Mouse (Mus musculus): Measurements from ENCODE around the gene Zfp689. TPM values are rescaled to one million over a fixed set of nuclear protein-coding genes. Genes with fewer than 3 reads are reported as not detected.
A peak's percentile ranks its signal among the peaks of the same experiment; 100 is the strongest.

The Zfp689 gene
- total and polyA plus RNA-seq, 2 experiments from 2014 or later: 9.0 to 11.5 TPM

DNA sequence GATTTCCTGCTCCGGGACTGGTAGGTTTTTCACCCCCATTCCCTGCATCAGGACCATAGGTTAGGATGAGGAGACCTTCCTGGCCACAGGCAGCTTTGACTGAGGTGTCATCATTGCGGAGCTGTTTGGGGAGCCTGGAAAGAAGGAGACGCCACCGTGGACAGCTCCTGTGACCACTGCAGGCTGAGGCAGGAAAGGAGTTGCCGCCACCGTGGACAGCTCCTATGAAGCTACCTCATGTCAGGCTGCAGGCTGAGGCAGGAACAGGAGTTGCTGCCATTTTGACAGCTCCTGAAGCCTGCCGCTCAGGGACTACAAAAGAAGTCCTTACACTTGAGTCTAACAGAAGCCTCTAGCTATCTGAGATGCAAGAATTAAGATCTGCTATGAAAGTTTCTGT is 5.9 kb upstream of the Zfp689 start:
- no peaks in the 10 kb centered on the region for H3K9me3 ChIP-seq (ENCODE audit: low read length)
- no peak for ATAC-seq
- no peak overlapping the region for H3K4me2 ChIP-seq (ENCODE audit: low read depth)
- WGBS: 98% methylated on average over 7 of the region's 7 CpGs
- no peak overlapping the region for H3K9ac ChIP-seq
- H3K27me3 ChIP-seq (ENCODE audit: insufficient read depth, low read length): no peaks in the 10 kb centered on the region
- no peak for TF ChIP-seq CTCF (IDR thresholded peaks at IDR 0.05; ENCODE audit: low read depth)
- no peak overlapping the region for H3K4me3 ChIP-seq (ENCODE audit: low read depth, low read length)
- no peak for DNase-seq
- peaks cover 23% of the 10 kb centered on the region for H3K36me3 ChIP-seq (ENCODE audit: insufficient read depth)
- no peak overlapping the region for H3K27ac ChIP-seq (ENCODE audit: low read depth, low read length)
- H3K4me1 ChIP-seq (ENCODE audit: insufficient read depth): peaks cover 7% of the 10 kb centered on the region; the same call in 1 of the 2 replicates

DNA sequence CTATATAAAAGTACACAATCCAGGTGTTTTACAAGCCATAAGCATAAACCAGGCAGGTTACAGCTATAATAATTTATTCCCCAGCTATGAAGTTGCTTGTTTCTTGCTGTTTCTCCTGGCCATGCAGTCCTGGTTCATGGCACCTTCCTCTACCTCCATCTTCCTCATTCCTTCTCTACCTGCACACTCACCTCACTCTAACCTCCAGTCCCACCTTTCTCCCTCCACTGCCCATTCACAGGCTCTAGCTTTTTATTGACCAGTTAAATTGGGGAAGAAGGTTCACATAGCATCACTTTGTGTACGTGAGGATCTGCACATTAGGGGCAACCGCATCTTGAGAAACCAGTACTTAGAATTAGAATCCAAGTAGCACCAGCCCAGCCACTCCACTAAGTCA is 4.1 kb upstream of the Zfp689 start:
- Histone ChIP-seq H3K4me2 (ENCODE audit: low read depth) (no peak overlapping the region), H3K36me3 (ENCODE audit: insufficient read depth) (peaks cover 17% of the 10 kb centered on the region), H3K27me3 (ENCODE audit: insufficient read depth, low read length) (no peaks in the 10 kb centered on the region), H3K4me1 (ENCODE audit: insufficient read depth) (peaks cover 9% of the 10 kb centered on the region; the same call in 1 of the 2 replicates), H3K27ac (ENCODE audit: low read depth, low read length) (no peak overlapping the region), H3K4me3 (ENCODE audit: low read depth, low read length) (no peak overlapping the region), H3K9ac (no peak overlapping the region), H3K9me3 (ENCODE audit: low read length) (no peaks in the 10 kb centered on the region)
- no peak for TF ChIP-seq CTCF (IDR thresholded peaks at IDR 0.05; ENCODE audit: low read depth)
- no peak for ATAC-seq
- DNase-seq: no peak
- WGBS: 95% methylated on average over 2 of the region's 2 CpGs

- Histone ChIP-seq H3K4me2 (ENCODE audit: low read depth) (peak overlapping the region; percentile 55), H3K4me3 (ENCODE audit: low read depth, low read length) (peak overlapping the region; percentile 96), H3K4me1 (ENCODE audit: insufficient read depth) (peaks cover 9% of the 10 kb centered on the region; the same call in 1 of the 2 replicates), H3K9ac (peak overlapping the region; percentile 83; the same call in 1 of the 2 replicates), H3K36me3 (ENCODE audit: insufficient read depth) (peaks cover 8% of the 10 kb centered on the region; the same call in 1 of the 2 replicates), H3K9me3 (ENCODE audit: low read length) (no peaks in the 10 kb centered on the region), H3K27me3 (ENCODE audit: insufficient read depth, low read length) (no peaks in the 10 kb centered on the region), H3K27ac (ENCODE audit: low read depth, low read length) (no peak overlapping the region)
- WGBS: 74% methylated on average over 7 of the region's 7 CpGs
- DNase-seq (no peak), ATAC-seq (no peak)
- no peak for TF ChIP-seq CTCF (IDR thresholded peaks at IDR 0.05; ENCODE audit: low read depth)
Measured at GRCm38 (mm10) chr7:127449966-127450365, 1.0 kb upstream of the Zfp689 start.

DNA sequence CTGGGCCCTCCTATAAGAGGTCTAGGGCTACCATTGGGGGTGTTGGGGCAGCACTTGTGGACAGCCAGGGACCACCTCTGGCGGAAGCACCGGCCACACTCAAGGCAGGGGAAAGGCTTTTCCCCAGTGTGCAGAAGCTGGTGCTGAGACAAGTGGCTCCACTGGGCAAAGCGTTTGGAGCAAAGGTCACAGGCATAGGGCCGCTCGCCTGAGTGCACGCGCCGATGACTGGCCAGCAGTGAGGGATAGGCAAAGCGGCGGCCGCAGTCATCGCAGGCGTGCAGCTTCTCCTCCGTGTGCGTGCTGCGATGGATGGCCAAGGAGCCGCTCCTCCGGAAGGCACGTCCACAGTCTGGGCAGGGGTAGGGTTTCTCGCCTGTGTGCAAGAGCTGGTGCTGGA is 5.0 kb downstream of the Zfp689 start:
- Histone ChIP-seq H3K4me1 (ENCODE audit: insufficient read depth) (no peaks in the 10 kb centered on the region), H3K36me3 (ENCODE audit: insufficient read depth) (peaks cover 31% of the 10 kb centered on the region), H3K4me3 (ENCODE audit: low read depth, low read length) (no peak overlapping the region), H3K27ac (ENCODE audit: low read depth, low read length) (no peak overlapping the region), H3K27me3 (ENCODE audit: insufficient read depth, low read length) (no peaks in the 10 kb centered on the region), H3K4me2 (ENCODE audit: low read depth) (no peak overlapping the region), H3K9me3 (ENCODE audit: low read length) (no peaks in the 10 kb centered on the region), H3K9ac (no peak overlapping the region)
- ATAC-seq (no peak), DNase-seq (no peak)
- TF ChIP-seq CTCF (IDR thresholded peaks at IDR 0.05; ENCODE audit: low read depth): no peak
- 94% methylated on average over 20 of the region's 20 CpGs for WGBS

- peak; percentile 50 for TF ChIP-seq CTCF (IDR thresholded peaks at IDR 0.05; ENCODE audit: low read depth)
- Histone ChIP-seq H3K4me1 (ENCODE audit: insufficient read depth) (no peaks in the 10 kb centered on the region), H3K4me3 (ENCODE audit: low read depth, low read length) (no peak overlapping the region), H3K36me3 (ENCODE audit: insufficient read depth) (peaks cover 6% of the 10 kb centered on the region), H3K27me3 (ENCODE audit: insufficient read depth, low read length) (no peaks in the 10 kb centered on the region), H3K4me2 (ENCODE audit: low read depth) (no peak overlapping the region), H3K9me3 (ENCODE audit: low read length) (no peaks in the 10 kb centered on the region), H3K27ac (ENCODE audit: low read depth, low read length) (no peak overlapping the region), H3K9ac (no peak overlapping the region)
- ATAC-seq (no peak), DNase-seq (no peak)
- WGBS: 87% methylated on average over 3 of the region's 3 CpGs
Measured at GRCm38 (mm10) chr7:127437724-127438123, 11.2 kb downstream of the Zfp689 start.

DNA sequence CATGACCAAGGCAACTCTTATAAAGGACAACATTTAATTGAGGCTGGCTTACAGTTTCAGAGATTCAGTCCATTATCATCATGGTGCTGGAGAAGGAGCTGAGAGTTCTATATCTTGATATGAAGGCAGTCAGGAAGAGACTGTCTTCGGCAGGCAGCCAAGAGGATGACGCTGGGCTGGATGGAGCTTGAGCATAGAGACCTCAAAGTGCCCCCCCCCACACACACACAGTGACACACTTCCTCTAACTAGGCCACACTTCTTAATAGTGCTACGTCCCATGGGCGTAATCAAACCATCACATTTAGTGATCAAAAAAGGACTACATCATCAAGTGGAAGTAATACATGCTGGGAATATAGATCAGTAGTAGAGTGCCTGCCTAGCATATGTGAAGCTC is 13.8 kb downstream of the Zfp689 start:
- TF ChIP-seq CTCF (IDR thresholded peaks at IDR 0.05; ENCODE audit: low read depth): no peak
- Histone ChIP-seq H3K36me3 (ENCODE audit: insufficient read depth) (no peaks in the 10 kb centered on the region), H3K4me1 (ENCODE audit: insufficient read depth) (no peaks in the 10 kb centered on the region), H3K4me3 (ENCODE audit: low read depth, low read length) (no peak overlapping the region), H3K4me2 (ENCODE audit: low read depth) (no peak overlapping the region), H3K9ac (no peak overlapping the region), H3K27ac (ENCODE audit: low read depth, low read length) (no peak overlapping the region), H3K9me3 (ENCODE audit: low read length) (no peaks in the 10 kb centered on the region), H3K27me3 (ENCODE audit: insufficient read depth, low read length) (no peaks in the 10 kb centered on the region)
- DNase-seq (no peak), ATAC-seq (no peak)
- 90% methylated on average over 4 of the region's 4 CpGs for WGBS

DNA sequence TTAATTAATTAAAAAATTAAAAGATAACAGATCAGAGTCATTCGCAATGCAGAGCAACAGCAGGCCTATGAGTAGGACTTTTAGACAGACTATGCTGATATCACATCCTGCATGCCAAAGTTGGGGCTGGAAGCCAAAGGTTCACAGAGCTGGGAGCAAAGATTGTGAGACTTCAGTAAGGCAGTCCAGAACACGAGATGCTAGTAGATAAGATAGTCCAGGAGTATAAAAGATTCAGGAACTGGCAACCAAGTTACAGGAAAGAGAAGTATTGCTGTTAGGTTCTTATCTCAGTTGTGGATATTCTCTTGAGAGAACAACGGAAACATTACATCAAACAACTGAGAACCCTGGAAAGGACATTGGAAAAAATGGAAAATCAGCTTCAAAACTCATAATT is 22.6 kb downstream of the Zfp689 start:
- TF ChIP-seq CTCF (IDR thresholded peaks at IDR 0.05; ENCODE audit: low read depth): no peak
- no peak overlapping the region for H3K27ac ChIP-seq (ENCODE audit: low read depth, low read length)
- ATAC-seq: no peak
- H3K9me3 ChIP-seq (ENCODE audit: low read length): no peaks in the 10 kb centered on the region
- no peak for DNase-seq
- H3K36me3 ChIP-seq (ENCODE audit: insufficient read depth): no peaks in the 10 kb centered on the region
- H3K4me3 ChIP-seq (ENCODE audit: low read depth, low read length): no peak overlapping the region
- H3K27me3 ChIP-seq (ENCODE audit: insufficient read depth, low read length): 0 out of 2 replicates have a peak, but pooled peaks cover 7% of the 10 kb centered on the region
- H3K9ac ChIP-seq: no peak overlapping the region
- peaks cover 5% of the 10 kb centered on the region for H3K4me1 ChIP-seq (ENCODE audit: insufficient read depth)
- WGBS: 72% methylated on average over 3 of the region's 3 CpGs
- H3K4me2 ChIP-seq (ENCODE audit: low read depth): no peak overlapping the region
